Mouse (Mus musculus): ENCODE results near the gene Akap8l. TPM values are rescaled to one million over a fixed set of nuclear protein-coding genes. Genes with fewer than 3 reads are reported as not detected.

Gene Akap8l
- total and polyA plus RNA-seq, 2 experiments from 2014 or later = 76.3 to 95.7 TPM

GRCm38 (mm10) chr17:32359928-32360327 is 9.5 kb upstream of the Akap8l start:
- H3K36me3 ChIP-seq (ENCODE audit: insufficient read depth, low read length) = peaks cover 61% of the 10 kb centered on the region
- H3K4me3 ChIP-seq (ENCODE audit: low read length) = no peak overlapping the region
- WGBS = 86% methylated on average over 18 of the region's 18 CpGs
- ATAC-seq (no peak), DNase-seq (ENCODE audit: low spot score) (no peak)
- no peak for TF ChIP-seq CTCF (IDR thresholded peaks at IDR 0.05; ENCODE audit: low read depth)
- H3K27ac ChIP-seq = no peak overlapping the region
- no peaks in the 10 kb centered on the region for H3K9me3 ChIP-seq (ENCODE audit: low read length)
- H3K4me1 ChIP-seq (ENCODE audit: insufficient read depth, low read length) = peaks cover 10% of the 10 kb centered on the region
- H3K27me3 ChIP-seq (ENCODE audit: insufficient read depth, low read length) = no peaks in the 10 kb centered on the region
- no peak overlapping the region for H3K9ac ChIP-seq (replicated peaks; ENCODE audit: low read length)
- H3K4me2 ChIP-seq (ENCODE audit: low read depth, low read length) = no peak overlapping the region

DNA sequence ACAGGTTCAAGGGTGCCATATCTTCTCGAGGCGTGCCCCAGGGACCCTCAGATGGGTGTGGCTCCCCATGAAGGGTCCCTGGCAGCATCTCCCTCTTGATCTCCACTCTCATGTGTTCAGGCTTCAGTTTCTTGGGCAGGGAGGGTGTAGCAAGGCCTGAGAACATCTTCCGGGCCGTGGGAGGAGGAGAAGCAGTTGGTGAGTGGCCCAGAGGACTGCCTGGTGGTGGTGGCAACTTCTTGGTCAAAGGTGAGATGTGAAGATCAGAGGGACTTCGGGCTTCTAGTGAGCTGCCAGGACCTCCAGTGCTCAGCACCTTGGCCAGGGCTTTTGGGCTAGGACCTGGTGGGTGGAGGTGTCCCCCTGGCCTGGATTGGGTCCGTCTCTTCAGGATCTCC is 8.5 kb upstream of the Akap8l start:
- H3K27ac ChIP-seq = no peak overlapping the region
- no peak for TF ChIP-seq CTCF (IDR thresholded peaks at IDR 0.05; ENCODE audit: low read depth)
- H3K4me2 ChIP-seq (ENCODE audit: low read depth, low read length) = no peak overlapping the region
- 93% methylated on average over 6 of the region's 6 CpGs for WGBS
- H3K27me3 ChIP-seq (ENCODE audit: insufficient read depth, low read length) = no peaks in the 10 kb centered on the region
- H3K4me1 ChIP-seq (ENCODE audit: insufficient read depth, low read length) = peaks cover 13% of the 10 kb centered on the region
- H3K9me3 ChIP-seq (ENCODE audit: low read length) = no peaks in the 10 kb centered on the region
- ATAC-seq = no peak
- no peak for DNase-seq (ENCODE audit: low spot score)
- H3K4me3 ChIP-seq (ENCODE audit: low read length) = no peak overlapping the region
- no peak overlapping the region for H3K9ac ChIP-seq (replicated peaks; ENCODE audit: low read length)
- H3K36me3 ChIP-seq (ENCODE audit: insufficient read depth, low read length) = peaks cover 71% of the 10 kb centered on the region

DNA sequence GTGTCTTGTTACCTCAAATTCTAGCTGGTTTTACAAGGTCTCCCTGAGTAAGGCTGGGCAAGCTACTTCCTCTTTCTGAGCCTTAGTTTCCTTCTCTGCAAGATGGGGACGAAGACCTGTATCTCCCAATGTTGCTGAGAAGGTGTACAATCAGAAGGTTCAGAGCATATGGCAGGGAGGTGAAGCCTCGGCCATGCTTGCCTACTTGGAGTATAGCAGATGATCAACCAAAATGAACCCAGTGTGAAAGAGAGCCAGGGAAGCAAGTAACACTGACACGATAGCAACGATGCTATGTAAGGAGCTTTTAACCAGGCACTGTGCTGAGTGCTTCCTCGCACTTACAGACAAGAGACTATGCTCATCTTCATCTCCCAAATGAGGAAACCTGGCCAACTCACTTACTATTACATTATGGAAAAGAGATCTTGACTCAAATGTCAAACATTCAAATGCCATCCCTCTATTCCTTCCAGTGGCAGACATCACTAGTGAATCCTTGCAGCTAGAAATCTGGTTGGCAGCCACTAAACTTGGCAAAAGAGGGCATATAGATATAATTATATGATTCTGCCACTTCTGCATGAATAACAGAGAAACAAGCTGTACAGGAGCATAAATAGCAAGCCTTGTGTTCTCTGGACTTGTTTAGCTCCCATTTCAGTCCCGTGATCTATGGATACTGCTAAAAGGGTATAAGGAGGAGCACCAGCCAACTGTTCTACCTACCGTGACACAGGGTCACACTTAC is 8.0 kb upstream of the Akap8l start:
- no peaks in the 10 kb centered on the region for H3K27me3 ChIP-seq (ENCODE audit: insufficient read depth, low read length)
- peaks cover 72% of the 10 kb centered on the region for H3K36me3 ChIP-seq (ENCODE audit: insufficient read depth, low read length)
- no peak for DNase-seq (ENCODE audit: low spot score)
- H3K27ac ChIP-seq = no peak overlapping the region
- ATAC-seq = no peak
- no peak overlapping the region for H3K9ac ChIP-seq (replicated peaks; ENCODE audit: low read length)
- peaks cover 12% of the 10 kb centered on the region for H3K4me1 ChIP-seq (ENCODE audit: insufficient read depth, low read length)
- TF ChIP-seq CTCF (IDR thresholded peaks at IDR 0.05; ENCODE audit: low read depth) = no peak
- no peaks in the 10 kb centered on the region for H3K9me3 ChIP-seq (ENCODE audit: low read length)
- no peak overlapping the region for H3K4me2 ChIP-seq (ENCODE audit: low read depth, low read length)
- 94% methylated on average over 7 of the region's 7 CpGs for WGBS
- H3K4me3 ChIP-seq (ENCODE audit: low read length) = no peak overlapping the region

GRCm38 (mm10) chr17:32356766-32357760 is 6.7 kb upstream of the Akap8l start:
- no peak for TF ChIP-seq CTCF (IDR thresholded peaks at IDR 0.05; ENCODE audit: low read depth)
- Histone ChIP-seq H3K4me3 (ENCODE audit: low read length) (no peak overlapping the region), H3K27ac (no peak overlapping the region), H3K4me1 (ENCODE audit: insufficient read depth, low read length) (0 out of 2 replicates have a peak, but pooled peaks cover 3% of the 10 kb centered on the region), H3K9ac (replicated peaks; ENCODE audit: low read length) (no peak overlapping the region), H3K9me3 (ENCODE audit: low read length) (no peaks in the 10 kb centered on the region), H3K36me3 (ENCODE audit: insufficient read depth, low read length) (peaks cover 72% of the 10 kb centered on the region), H3K27me3 (ENCODE audit: insufficient read depth, low read length) (no peaks in the 10 kb centered on the region), H3K4me2 (ENCODE audit: low read depth, low read length) (no peak overlapping the region)
- 78% methylated on average over 24 of the region's 24 CpGs for WGBS
- DNase-seq (ENCODE audit: low spot score) = no peak
- ATAC-seq = no peak

DNA sequence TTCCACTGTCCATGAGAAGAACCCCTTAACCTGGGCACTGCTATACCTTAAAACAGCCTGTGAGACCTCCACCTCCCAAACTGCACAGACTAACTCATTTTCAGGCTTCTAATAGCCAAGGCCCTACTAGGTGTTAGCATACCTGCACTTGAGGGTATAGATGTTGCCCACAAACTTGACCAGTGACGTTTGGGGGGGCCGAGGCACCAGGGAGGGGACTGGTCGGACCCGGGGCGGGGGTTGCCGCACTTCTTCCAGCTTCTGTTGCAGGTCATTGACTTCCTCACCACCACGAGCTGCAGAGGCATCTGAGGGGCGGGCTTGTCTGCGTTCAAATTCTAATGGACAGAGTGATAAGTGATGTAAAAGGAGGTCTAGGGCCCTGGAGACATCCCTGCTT is 5.9 kb upstream of the Akap8l start:
- Histone ChIP-seq H3K9me3 (ENCODE audit: low read length) (no peaks in the 10 kb centered on the region), H3K36me3 (ENCODE audit: insufficient read depth, low read length) (peaks cover 68% of the 10 kb centered on the region), H3K27me3 (ENCODE audit: insufficient read depth, low read length) (no peaks in the 10 kb centered on the region), H3K4me1 (ENCODE audit: insufficient read depth, low read length) (0 out of 2 replicates have a peak, but pooled peaks cover 3% of the 10 kb centered on the region), H3K9ac (replicated peaks; ENCODE audit: low read length) (no peak overlapping the region), H3K27ac (no peak overlapping the region), H3K4me2 (ENCODE audit: low read depth, low read length) (no peak overlapping the region), H3K4me3 (ENCODE audit: low read length) (no peak overlapping the region)
- no peak for TF ChIP-seq CTCF (IDR thresholded peaks at IDR 0.05; ENCODE audit: low read depth)
- no peak for ATAC-seq
- WGBS = 89% methylated on average over 9 of the region's 9 CpGs
- no peak for DNase-seq (ENCODE audit: low spot score)

DNA sequence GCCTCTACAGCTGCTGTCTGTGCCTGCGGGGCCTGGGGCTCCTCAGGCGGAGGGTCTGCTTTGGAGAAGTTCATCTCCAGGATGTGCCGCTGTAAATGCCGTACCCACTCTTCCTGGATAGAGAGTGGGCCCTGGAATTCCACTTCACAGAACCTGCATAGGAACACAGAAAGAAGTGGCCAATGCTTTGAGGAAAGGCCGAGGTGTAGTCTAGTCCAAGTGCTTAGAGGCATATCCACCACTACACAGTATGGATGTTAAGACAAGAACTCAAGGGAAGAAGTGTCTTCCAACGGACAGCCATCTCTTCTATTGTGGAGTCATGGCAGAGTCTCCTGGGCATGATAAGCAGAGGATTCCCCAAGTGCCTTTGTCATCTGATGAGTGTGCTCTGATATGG is 4.6 kb upstream of the Akap8l start:
- 85% methylated on average over 6 of the region's 6 CpGs for WGBS
- TF ChIP-seq CTCF (IDR thresholded peaks at IDR 0.05; ENCODE audit: low read depth) = no peak

More for the DNA sequence above, 4.6 kb upstream of the Akap8l start:
- H3K4me1 ChIP-seq (ENCODE audit: insufficient read depth, low read length) = 0 out of 2 replicates have a peak, but pooled peaks cover 3% of the 10 kb centered on the region
- H3K27ac ChIP-seq = no peak overlapping the region
- H3K36me3 ChIP-seq (ENCODE audit: insufficient read depth, low read length) = peaks cover 61% of the 10 kb centered on the region
- no peak for ATAC-seq
- no peaks in the 10 kb centered on the region for H3K27me3 ChIP-seq (ENCODE audit: insufficient read depth, low read length)
- H3K4me2 ChIP-seq (ENCODE audit: low read depth, low read length) = no peak overlapping the region
- no peaks in the 10 kb centered on the region for H3K9me3 ChIP-seq (ENCODE audit: low read length)
- H3K9ac ChIP-seq (replicated peaks; ENCODE audit: low read length) = no peak overlapping the region
- H3K4me3 ChIP-seq (ENCODE audit: low read length) = no peak overlapping the region
- no peak for DNase-seq (ENCODE audit: low spot score)

Measured in hindbrain, postnatal 0 days (tissue).